Mouse (Mus musculus): ENCODE data around the gene Prkch. TPM values are rescaled to one million over a fixed set of nuclear protein-coding genes. Genes with fewer than 3 reads are reported as not detected.

The Prkch gene
- polyA plus RNA-seq, 1 experiment from 2014 or later = 5.6 TPM

GRCm38 (mm10) chr12:73730603-73731002 lies 146.0 kb downstream of the Prkch start:
- H3K4me3 ChIP-seq = no peak overlapping the region
- no peak overlapping the region for H3K9ac ChIP-seq
- H3K36me3 ChIP-seq = no peaks in the 10 kb centered on the region
- peaks cover 15% of the 10 kb centered on the region for H3K4me1 ChIP-seq (replicated peaks)
- 14% methylated on average over 4 of the region's 4 CpGs for WGBS
- peaks cover 91% of the 10 kb centered on the region for H3K27me3 ChIP-seq
- H3K4me2 ChIP-seq = no peak overlapping the region
- H3K27ac ChIP-seq = no peak overlapping the region
- no peak for ATAC-seq (ENCODE audit: low FRiP score)
- no peaks in the 10 kb centered on the region for H3K9me3 ChIP-seq

- H3K4me2 ChIP-seq = no peak overlapping the region
- H3K36me3 ChIP-seq = no peaks in the 10 kb centered on the region
- H3K4me3 ChIP-seq = no peak overlapping the region
- peaks cover 15% of the 10 kb centered on the region for H3K4me1 ChIP-seq (replicated peaks)
- no peak overlapping the region; the same call in 1 of the 2 replicates for H3K27ac ChIP-seq
- no peak for ATAC-seq (ENCODE audit: low FRiP score)
- H3K27me3 ChIP-seq = peaks cover 91% of the 10 kb centered on the region
- H3K9ac ChIP-seq = no peak overlapping the region
- no peaks in the 10 kb centered on the region for H3K9me3 ChIP-seq
- WGBS = 70% methylated on average over 5 of the region's 5 CpGs
These were observed 146.5 kb downstream of the Prkch start for GRCm38 (mm10) chr12:73731093-73731492.

- Histone ChIP-seq H3K27me3 (peaks cover 91% of the 10 kb centered on the region), H3K4me1 (replicated peaks) (peaks cover 15% of the 10 kb centered on the region), H3K27ac (no peak overlapping the region; the same call in 1 of the 2 replicates), H3K36me3 (no peaks in the 10 kb centered on the region), H3K4me2 (no peak overlapping the region), H3K9ac (peak overlapping the region; percentile 3; the same call in 1 of the 2 replicates), H3K4me3 (no peak overlapping the region), H3K9me3 (no peaks in the 10 kb centered on the region)
- WGBS = 49% methylated on average over 17 of the region's 17 CpGs
- ATAC-seq (ENCODE audit: low FRiP score) = 0 out of 2 replicates have a peak, but pooled peaks have one; percentile 28
These were observed 147.4 kb downstream of the Prkch start for GRCm38 (mm10) chr12:73731848-73732540.

GRCm38 (mm10) chr12:73732862-73733261 lies 148.3 kb downstream of the Prkch start:
- no peak overlapping the region for H3K4me2 ChIP-seq
- no peak for ATAC-seq (ENCODE audit: low FRiP score)
- no peak overlapping the region for H3K9ac ChIP-seq
- H3K4me1 ChIP-seq (replicated peaks) = peaks cover 15% of the 10 kb centered on the region
- no peak overlapping the region; the same call in 1 of the 2 replicates for H3K27ac ChIP-seq
- no peaks in the 10 kb centered on the region for H3K36me3 ChIP-seq
- H3K9me3 ChIP-seq = no peaks in the 10 kb centered on the region
- H3K4me3 ChIP-seq = no peak overlapping the region
- H3K27me3 ChIP-seq = peaks cover 89% of the 10 kb centered on the region
- 82% methylated on average over 7 of the region's 7 CpGs for WGBS

GRCm38 (mm10) chr12:73736931-73737330 lies 152.3 kb downstream of the Prkch start:
- no peak for ATAC-seq (ENCODE audit: low FRiP score)
- no peak overlapping the region for H3K9ac ChIP-seq
- WGBS = 92% methylated on average over 3 of the region's 3 CpGs
- no peaks in the 10 kb centered on the region for H3K36me3 ChIP-seq
- H3K4me3 ChIP-seq = no peak overlapping the region
- no peak overlapping the region for H3K4me2 ChIP-seq
- H3K4me1 ChIP-seq (replicated peaks) = peaks cover 7% of the 10 kb centered on the region
- no peaks in the 10 kb centered on the region for H3K9me3 ChIP-seq
- no peak overlapping the region for H3K27ac ChIP-seq
- peaks cover 74% of the 10 kb centered on the region for H3K27me3 ChIP-seq

- H3K4me3 ChIP-seq = no peak overlapping the region
- no peak for ATAC-seq (ENCODE audit: low FRiP score)
- no peaks in the 10 kb centered on the region for H3K36me3 ChIP-seq
- H3K4me1 ChIP-seq (replicated peaks) = no peaks in the 10 kb centered on the region
- WGBS = 91% methylated on average over 6 of the region's 6 CpGs
- peaks cover 49% of the 10 kb centered on the region for H3K27me3 ChIP-seq
- no peak overlapping the region for H3K9ac ChIP-seq
- no peak overlapping the region for H3K27ac ChIP-seq
- no peaks in the 10 kb centered on the region for H3K9me3 ChIP-seq
- H3K4me2 ChIP-seq = no peak overlapping the region
These were observed 155.1 kb downstream of the Prkch start for GRCm38 (mm10) chr12:73739611-73740219.

GRCm38 (mm10) chr12:73742577-73742976 lies 158.0 kb downstream of the Prkch start:
- Histone ChIP-seq H3K4me2 (no peak overlapping the region), H3K27me3 (peaks cover 24% of the 10 kb centered on the region), H3K4me1 (replicated peaks) (no peaks in the 10 kb centered on the region), H3K4me3 (no peak overlapping the region), H3K9ac (no peak overlapping the region), H3K9me3 (no peaks in the 10 kb centered on the region), H3K36me3 (no peaks in the 10 kb centered on the region), H3K27ac (no peak overlapping the region)
- no peak for ATAC-seq (ENCODE audit: low FRiP score)
- 87% methylated on average over 3 of the region's 3 CpGs for WGBS

GRCm38 (mm10) chr12:73743087-73743486 lies 158.5 kb downstream of the Prkch start:
- ATAC-seq (ENCODE audit: low FRiP score) = no peak

GRCm38 (mm10) chr12:73746072-73746471 lies 161.5 kb downstream of the Prkch start:
- Histone ChIP-seq H3K36me3 (no peaks in the 10 kb centered on the region), H3K9me3 (no peaks in the 10 kb centered on the region), H3K4me2 (no peak overlapping the region), H3K4me3 (no peak overlapping the region), H3K9ac (no peak overlapping the region), H3K4me1 (replicated peaks) (no peaks in the 10 kb centered on the region), H3K27ac (no peak overlapping the region), H3K27me3 (0 out of 2 replicates have a peak, but pooled peaks cover 3% of the 10 kb centered on the region)
- 89% methylated on average over 6 of the region's 6 CpGs for WGBS
- ATAC-seq (ENCODE audit: low FRiP score) = no peak

More at GRCm38 (mm10) chr12:73743087-73743486, 158.5 kb downstream of the Prkch start:
- H3K27me3 ChIP-seq = peaks cover 20% of the 10 kb centered on the region
- no peaks in the 10 kb centered on the region for H3K9me3 ChIP-seq
- no peak overlapping the region for H3K4me3 ChIP-seq
- no peaks in the 10 kb centered on the region for H3K36me3 ChIP-seq
- H3K27ac ChIP-seq = no peak overlapping the region
- H3K9ac ChIP-seq = no peak overlapping the region
- no peak overlapping the region for H3K4me2 ChIP-seq
- no peaks in the 10 kb centered on the region for H3K4me1 ChIP-seq (replicated peaks)

- Histone ChIP-seq H3K27me3 (0 out of 2 replicates have a peak, but pooled peaks cover 3% of the 10 kb centered on the region), H3K4me1 (replicated peaks) (peaks cover 1% of the 10 kb centered on the region; the same call in 1 of the 2 replicates), H3K9me3 (no peaks in the 10 kb centered on the region), H3K36me3 (no peaks in the 10 kb centered on the region), H3K4me2 (no peak overlapping the region), H3K27ac (no peak overlapping the region), H3K4me3 (no peak overlapping the region), H3K9ac (no peak overlapping the region)
- ATAC-seq (ENCODE audit: low FRiP score) = no peak
- WGBS = 91% methylated on average over 3 of the region's 3 CpGs
These were observed 163.8 kb downstream of the Prkch start for GRCm38 (mm10) chr12:73748373-73748772.

- no peaks in the 10 kb centered on the region for H3K27me3 ChIP-seq
- H3K27ac ChIP-seq = peak overlapping the region; percentile 4; the same call in 1 of the 2 replicates
- no peak overlapping the region for H3K9ac ChIP-seq
- no peak overlapping the region for H3K4me3 ChIP-seq
- peaks cover 13% of the 10 kb centered on the region; the same call in 1 of the 2 replicates for H3K4me1 ChIP-seq (replicated peaks)
- H3K36me3 ChIP-seq = no peaks in the 10 kb centered on the region
- no peak overlapping the region for H3K4me2 ChIP-seq
- H3K9me3 ChIP-seq = no peaks in the 10 kb centered on the region
- ATAC-seq (ENCODE audit: low FRiP score) = no peak
- 67% methylated on average over 9 of the region's 9 CpGs for WGBS
These were observed 170.0 kb downstream of the Prkch start for GRCm38 (mm10) chr12:73754476-73755150.

- Histone ChIP-seq H3K4me2 (no peak overlapping the region), H3K9ac (no peak overlapping the region), H3K36me3 (no peaks in the 10 kb centered on the region), H3K4me3 (no peak overlapping the region), H3K27ac (no peak overlapping the region), H3K9me3 (no peaks in the 10 kb centered on the region), H3K4me1 (replicated peaks) (peaks cover 13% of the 10 kb centered on the region; the same call in 1 of the 2 replicates), H3K27me3 (no peaks in the 10 kb centered on the region)
- 82% methylated on average over 8 of the region's 8 CpGs for WGBS
- no peak for ATAC-seq (ENCODE audit: low FRiP score)
These were observed 171.1 kb downstream of the Prkch start for GRCm38 (mm10) chr12:73755646-73756045.

Data from hindbrain, embryonic 13.5 days (tissue).